ENCODE assay signal across 8 mouse cellular contexts in genomic region chr2:33179930-33180630, GRCm38 (mm10). TPM values are rescaled to one million over a fixed set of nuclear protein-coding genes. Genes with fewer than 3 reads are reported as not detected.
DNase-seq lines count a peak whose midpoint lies in the region; ATAC-seq and TF ChIP-seq lines count a peak whose summit lies in the region.

No protein-coding gene starts in this region.

- no peak overlapping the region for H3K4me2 ChIP-seq in midbrain, embryonic 16.5 days (ENCODE audit: low read length)
- H3K4me2 ChIP-seq in midbrain, embryonic 13.5 days (replicated peaks) = no peak overlapping the region
- H3K4me2 ChIP-seq in kidney, embryonic 15.5 days = no peak overlapping the region
- no peak overlapping the region for H3K4me2 ChIP-seq in liver, embryonic 11.5 days

- no peak for TF ChIP-seq POLR2A in small intestine, adult 2 months (IDR thresholded peaks at IDR 0.05; ENCODE audit: low read depth, low read length)

- H3K9me3 ChIP-seq in midbrain, embryonic 16.5 days (replicated peaks; ENCODE audit: control insufficient read depth, low read length, poor library complexity, severe bottlenecking) = no peaks in the 10 kb centered on the region
- H3K9me3 ChIP-seq in midbrain, embryonic 13.5 days = no peaks in the 10 kb centered on the region
- H3K9me3 ChIP-seq in kidney, embryonic 15.5 days (replicated peaks) = no peaks in the 10 kb centered on the region
- H3K9me3 ChIP-seq in liver, embryonic 11.5 days (ENCODE audit: control insufficient read depth, low read length) = no peaks in the 10 kb centered on the region

- 46% methylated on average over 16 of the region's 16 CpGs for WGBS in midbrain, embryonic 16.5 days
- 61% methylated on average over 16 of the region's 16 CpGs for WGBS in midbrain, embryonic 13.5 days
- 39% methylated on average over 16 of the region's 16 CpGs for WGBS in kidney, embryonic 15.5 days
- WGBS in small intestine, adult 2 months = 78% methylated on average over 16 of the region's 16 CpGs
- 72% methylated on average over 16 of the region's 16 CpGs for WGBS in liver, embryonic 11.5 days

- TF ChIP-seq CTCF in small intestine, adult 2 months (IDR thresholded peaks at IDR 0.05; ENCODE audit: extremely low read depth, insufficient read length, insufficient replicate concordance, low read depth, low read length) = no peak

- peaks cover 30% of the 10 kb centered on the region for H3K4me1 ChIP-seq in midbrain, embryonic 16.5 days (ENCODE audit: control insufficient read depth, insufficient read depth, low read length)
- H3K4me1 ChIP-seq in midbrain, embryonic 13.5 days (replicated peaks) = peaks cover 34% of the 10 kb centered on the region
- H3K4me1 ChIP-seq in kidney, embryonic 15.5 days = peaks cover 29% of the 10 kb centered on the region
- H3K4me1 ChIP-seq in small intestine, adult 2 months (ENCODE audit: control insufficient read depth, insufficient read depth, insufficient read length, low read length) = peaks cover 7% of the 10 kb centered on the region
- H3K4me1 ChIP-seq in liver, embryonic 11.5 days (replicated peaks; ENCODE audit: control insufficient read depth, insufficient read depth, low read length) = peaks cover 8% of the 10 kb centered on the region

- H3K27ac ChIP-seq in midbrain, embryonic 16.5 days (ENCODE audit: low read length) = peak overlapping the region; percentile 14; the same call in 1 of the 2 replicates
- no peak overlapping the region for H3K27ac ChIP-seq in midbrain, embryonic 13.5 days
- peak overlapping the region; percentile 45 for H3K27ac ChIP-seq in kidney, embryonic 15.5 days
- H3K27ac ChIP-seq in small intestine, adult 2 months (ENCODE audit: insufficient read depth, low read depth, low read length) = peak overlapping the region; percentile 61
- no peak overlapping the region for H3K27ac ChIP-seq in liver, embryonic 11.5 days (ENCODE audit: low read depth, low read length)

- H3K9ac ChIP-seq in midbrain, embryonic 16.5 days (ENCODE audit: low read depth, low read length) = no peak overlapping the region
- H3K9ac ChIP-seq in midbrain, embryonic 13.5 days (replicated peaks) = no peak overlapping the region
- H3K9ac ChIP-seq in kidney, embryonic 15.5 days = no peak overlapping the region
- H3K9ac ChIP-seq in liver, embryonic 11.5 days (ENCODE audit: low read depth, low read length) = no peak overlapping the region

- H3K4me3 ChIP-seq in midbrain, embryonic 16.5 days (ENCODE audit: low read depth, low read length) = no peak overlapping the region
- H3K4me3 ChIP-seq in midbrain, embryonic 13.5 days (replicated peaks) = no peak overlapping the region
- no peak overlapping the region for H3K4me3 ChIP-seq in kidney, embryonic 15.5 days (replicated peaks)
- no peak overlapping the region for H3K4me3 ChIP-seq in small intestine, adult 2 months (ENCODE audit: low read depth, low read length)
- H3K4me3 ChIP-seq in liver, embryonic 11.5 days (ENCODE audit: low read depth, low read length) = no peak overlapping the region

- H3K27me3 ChIP-seq in midbrain, embryonic 16.5 days (ENCODE audit: control insufficient read depth, insufficient read depth, low read depth, low read length) = no peaks in the 10 kb centered on the region
- no peaks in the 10 kb centered on the region for H3K27me3 ChIP-seq in midbrain, embryonic 13.5 days
- H3K27me3 ChIP-seq in kidney, embryonic 15.5 days = no peaks in the 10 kb centered on the region
- no peaks in the 10 kb centered on the region for H3K27me3 ChIP-seq in small intestine, adult 2 months (ENCODE audit: control insufficient read depth, insufficient read depth, low read length)
- no peaks in the 10 kb centered on the region; the same call in 1 of the 2 replicates for H3K27me3 ChIP-seq in liver, embryonic 11.5 days (replicated peaks; ENCODE audit: control insufficient read depth, insufficient read depth, low read length)

- no peaks in the 10 kb centered on the region for H3K36me3 ChIP-seq in midbrain, embryonic 16.5 days (ENCODE audit: control insufficient read depth, insufficient read depth, low read length)
- H3K36me3 ChIP-seq in midbrain, embryonic 13.5 days = no peaks in the 10 kb centered on the region
- no peaks in the 10 kb centered on the region for H3K36me3 ChIP-seq in kidney, embryonic 15.5 days
- no peaks in the 10 kb centered on the region for H3K36me3 ChIP-seq in small intestine, adult 2 months (ENCODE audit: control insufficient read depth, insufficient read depth, low read length)
- H3K36me3 ChIP-seq in liver, embryonic 11.5 days (ENCODE audit: control insufficient read depth, insufficient read depth, low read length) = no peaks in the 10 kb centered on the region

- DNase-seq in adrenal gland, adult 8-10 months = peak; percentile 48
- DNase-seq in adrenal gland, postnatal 4 days (ENCODE audit: low spot score in 2 of 2) = no peak
- no peak for DNase-seq in liver, embryonic 11.5 days (ENCODE audit: low spot score)
- no peak for DNase-seq in natural killer cell, adult 2 months (ENCODE audit: low spot score in 2 of 2)

- ATAC-seq in midbrain, embryonic 16.5 days = no peak
- no peak for ATAC-seq in midbrain, embryonic 13.5 days
- ATAC-seq in kidney, embryonic 15.5 days (replicated peaks; ENCODE audit: low FRiP score) = peak; percentile 34
- no peak for ATAC-seq in liver, embryonic 11.5 days (replicated peaks; ENCODE audit: low FRiP score)

RNA-seq across cellular contexts. Expression of gene Angptl2, which starts 35.8 kb away (rescaled TPM):
- 10 to 100 TPM; 29.3 to 53.9 (median 37.0) TPM for total RNA-seq in adrenal gland, adult 8-10 months (2022)
- 10 to 100 TPM; 41.9 to 51.7 TPM for total RNA-seq in adrenal gland, postnatal 4 days (2021)
- polyA plus RNA-seq in midbrain, embryonic 16.5 days (2015; fragmentation: Nextera tagmentation; extraction: Ambion mirVana) = 9.8 and 10.6 TPM in 2 replicates
- polyA plus RNA-seq in midbrain, embryonic 13.5 days (2015; fragmentation: Nextera tagmentation; extraction: Ambion mirVana) = 14.8 and 15.5 TPM in 2 replicates
- 35.0 and 40.9 TPM in 2 replicates for polyA plus RNA-seq in kidney, embryonic 15.5 days (2015; fragmentation: Nextera tagmentation; extraction: Ambion mirVana)
- polyA plus RNA-seq in small intestine, adult 2 months (2012; rRNA removed) = 18.9 and 20.7 TPM in 2 replicates
- 11.3 and 12.2 TPM in 2 replicates for polyA plus RNA-seq in liver, embryonic 11.5 days (2014; fragmentation: Nextera tagmentation; extraction: Ambion mirVana)

RNA-seq across cellular contexts. Expression of gene Garnl3, which starts 48.6 kb away (rescaled TPM):
- 10 to 100 TPM; 12.7 to 29.6 (median 19.1) TPM for total RNA-seq in adrenal gland, adult 8-10 months (2022)
- 10 to 100 TPM; 35.7 to 39.7 TPM for total RNA-seq in adrenal gland, postnatal 4 days (2021)
- 71.6 and 75.8 TPM in 2 replicates for polyA plus RNA-seq in midbrain, embryonic 16.5 days (2015; fragmentation: Nextera tagmentation; extraction: Ambion mirVana)
- polyA plus RNA-seq in midbrain, embryonic 13.5 days (2015; fragmentation: Nextera tagmentation; extraction: Ambion mirVana) = 22.9 and 24.2 TPM in 2 replicates
- 11.2 and 14.0 TPM in 2 replicates for polyA plus RNA-seq in kidney, embryonic 15.5 days (2015; fragmentation: Nextera tagmentation; extraction: Ambion mirVana)
- polyA plus RNA-seq in small intestine, adult 2 months (2012; rRNA removed) = 1.3 and 2.0 TPM in 2 replicates
- 4.4 and 4.6 TPM in 2 replicates for polyA plus RNA-seq in liver, embryonic 11.5 days (2014; fragmentation: Nextera tagmentation; extraction: Ambion mirVana)

Comparison
In these comparisons a context has a peak if more than half of its experiments do, and no peak if none do; other contexts are left out.
1. H3K27ac ChIP-seq: peak in midbrain, embryonic 16.5 days (single experiment), kidney, embryonic 15.5 days (single experiment) and small intestine, adult 2 months (single experiment); none in midbrain, embryonic 13.5 days (single experiment) and liver, embryonic 11.5 days (single experiment).